Mouse (Mus musculus) lung, postnatal 0 days (tissue): ENCODE measurements around the gene Exoc6. TPM values are rescaled to one million over a fixed set of nuclear protein-coding genes. Genes with fewer than 3 reads are reported as not detected.
A peak's percentile ranks its signal among the peaks of the same experiment; 100 is the strongest.

Experiments used
- ATAC-seq: fragments of 200-750 bp; cut with Nextera tagmentation; 2 replicates; pipeline ENCODE4 v1.8.0; 2017; ENCODE audit warnings: moderate library complexity
- DNase-seq: peaks from one replicate; pipeline ENCODE4 v3.0.0-alpha.2; 2016; ENCODE audit warnings: low spot score
- H3K27ac ChIP-seq: fragments of 300-500 bp; sonication (generic); 2 replicates; pipeline ENCODE4 v1.5.1; 2014; ENCODE audit warnings: antibody characterized with exemption, mild to moderate bottlenecking, low read length, mixed read lengths
- H3K27me3 ChIP-seq: fragments of 300-500 bp; sonication (generic); replicated peaks from 2 replicates; pipeline ENCODE4 v1.6.1; 2014; ENCODE audit warnings: low read length, mixed read lengths; ENCODE audit not compliant: insufficient read depth
- H3K36me3 ChIP-seq: fragments of 300-500 bp; sonication (generic); 2 replicates; pipeline ENCODE4 v1.6.1; 2014; ENCODE audit warnings: low read length, mixed read lengths; ENCODE audit not compliant: insufficient read depth
- H3K4me1 ChIP-seq: fragments of 300-500 bp; sonication (generic); 2 replicates; pipeline ENCODE4 v1.6.1; 2014; ENCODE audit warnings: antibody characterized with exemption, low read depth, low read length, mixed read lengths; ENCODE audit not compliant: insufficient read depth
- H3K4me2 ChIP-seq: fragments of 300-500 bp; sonication (generic); replicated peaks from 2 replicates; pipeline ENCODE4 v1.6.1; 2014; ENCODE audit warnings: low read depth, mild to moderate bottlenecking, low read length, moderate library complexity, mixed read lengths
- H3K4me3 ChIP-seq: fragments of 300-500 bp; sonication (generic); 2 replicates; pipeline ENCODE4 v1.5.1; 2014; ENCODE audit warnings: low read depth, low read length
- H3K9ac ChIP-seq: fragments of 300-500 bp; sonication (generic); replicated peaks from 2 replicates; pipeline ENCODE4 v1.6.1; 2014; ENCODE audit warnings: low read depth, mild to moderate bottlenecking
- H3K9me3 ChIP-seq: fragments of 300-500 bp; sonication (generic); 2 replicates; pipeline ENCODE4 v1.6.1; 2016; ENCODE audit warnings: low read length, mixed read lengths
- CTCF ChIP-seq: IDR thresholded peaks from 2 replicates; pipeline ENCODE4 v1.5.1; 2016; ENCODE audit warnings: antibody characterized with exemption, mild to moderate bottlenecking
- EP300 ChIP-seq: IDR thresholded peaks from 2 replicates; pipeline ENCODE4 v1.6.1; 2016; ENCODE audit warnings: antibody characterized with exemption, mild to moderate bottlenecking, control low read depth
- WGBS: fragments of 180-500 bp; shearing (Covaris S2); extraction: QIAGEN DNeasy Blood & Tissue Kit; methylation state at CpG from one replicate; pipeline ENCODE4 v1.1.7; 2014; 5-methylcytosine and 5-hydroxymethylcytosine counted together
- polyA plus RNA-seq: library from polyadenylated mRNA; unstranded; fragments of >200 nt; fragmentation: Nextera tagmentation; extraction: Ambion mirVana; gene quantifications from 2 replicates; pipeline ENCODE4 v1.2.1, GENCODE M21; 2015

The Exoc6 gene
- polyA plus RNA-seq, 1 experiment from 2014 or later = 11.3 TPM

DNA sequence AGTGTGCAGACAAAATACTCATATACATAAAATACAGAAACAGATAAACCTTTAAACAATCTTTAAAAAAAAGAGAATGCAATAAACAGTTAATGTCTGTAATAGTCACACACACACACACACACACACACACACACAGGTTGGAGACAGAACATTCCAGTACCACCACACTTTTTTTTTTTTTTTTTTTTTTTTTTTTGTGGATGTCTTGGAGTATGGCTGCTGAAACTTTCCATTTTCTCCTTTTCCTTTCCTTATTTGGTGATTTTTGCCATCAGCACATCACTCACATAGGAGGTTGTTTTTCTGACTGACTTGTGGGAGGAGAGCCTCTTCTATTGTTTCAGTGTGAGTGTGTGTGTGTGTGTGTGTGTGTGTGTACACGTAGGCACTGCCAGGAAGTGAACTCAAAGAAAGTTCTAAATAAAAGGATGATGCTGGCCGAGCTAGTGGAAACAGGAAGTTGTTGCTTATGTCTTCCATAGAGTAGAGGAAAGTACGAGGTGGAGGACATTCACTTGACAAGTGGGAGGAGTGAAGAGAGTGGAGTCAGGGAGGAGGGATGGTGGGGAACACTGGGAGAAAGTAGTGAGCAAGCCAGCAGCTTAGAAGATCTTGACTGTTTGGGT is 15.4 kb upstream of the Exoc6 start:
- H3K9me3 ChIP-seq = no peaks in the 10 kb centered on the region
- ATAC-seq (peak; percentile 84), DNase-seq (peak; percentile 78)
- H3K27ac ChIP-seq = no peak overlapping the region
- H3K4me1 ChIP-seq = no peaks in the 10 kb centered on the region; the same call in 1 of the 2 replicates
- 18% methylated on average over 3 of the region's 3 CpGs for WGBS
- no peak overlapping the region for H3K4me3 ChIP-seq
- TF ChIP-seq EP300 = peak; percentile 94
- no peak for TF ChIP-seq CTCF
- H3K36me3 ChIP-seq = no peaks in the 10 kb centered on the region
- H3K27me3 ChIP-seq = no peaks in the 10 kb centered on the region
- no peak overlapping the region for H3K9ac ChIP-seq
- no peak overlapping the region for H3K4me2 ChIP-seq

DNA sequence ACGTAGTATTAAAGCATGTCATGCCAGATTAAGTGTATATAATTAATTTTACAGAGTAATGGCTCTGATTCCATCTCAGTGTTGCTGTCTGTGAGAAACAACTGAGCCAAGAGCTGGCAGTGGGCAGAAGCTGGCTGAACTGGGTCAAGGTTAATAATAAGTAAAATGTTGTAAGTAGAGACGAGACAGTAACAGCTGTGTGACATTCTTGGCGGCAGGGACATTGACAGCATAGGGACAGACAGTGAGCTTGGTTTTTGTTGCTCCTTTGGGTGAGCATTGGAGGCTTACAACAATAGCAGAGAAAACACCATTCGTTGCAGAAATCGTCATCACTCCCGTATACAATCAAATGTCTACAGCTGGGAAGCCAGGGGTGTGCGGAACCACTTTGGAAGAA is 13.8 kb upstream of the Exoc6 start:
- Histone ChIP-seq H3K27me3 (no peaks in the 10 kb centered on the region), H3K9ac (no peak overlapping the region), H3K9me3 (no peaks in the 10 kb centered on the region), H3K4me1 (no peaks in the 10 kb centered on the region; the same call in 1 of the 2 replicates), H3K4me3 (no peak overlapping the region), H3K27ac (no peak overlapping the region), H3K4me2 (no peak overlapping the region), H3K36me3 (no peaks in the 10 kb centered on the region)
- WGBS = 50% methylated on average over 7 of the region's 7 CpGs
- peak; percentile 36 for DNase-seq
- ATAC-seq = peak; percentile 18; the same call in 1 of the 2 replicates
- no peak for TF ChIP-seq EP300

- Histone ChIP-seq H3K4me2 (no peak overlapping the region), H3K36me3 (no peaks in the 10 kb centered on the region), H3K4me1 (no peaks in the 10 kb centered on the region; the same call in 1 of the 2 replicates), H3K9me3 (no peaks in the 10 kb centered on the region), H3K27me3 (no peaks in the 10 kb centered on the region), H3K27ac (no peak overlapping the region), H3K9ac (no peak overlapping the region), H3K4me3 (no peak overlapping the region)
- TF ChIP-seq CTCF (no peak), EP300 (no peak)
- ATAC-seq = no peak
- 53% methylated on average over 1 of the region's 1 CpGs for WGBS
- DNase-seq = no peak
Measured at GRCm38 (mm10) chr19:37537717-37538116, 12.5 kb upstream of the Exoc6 start.

DNA sequence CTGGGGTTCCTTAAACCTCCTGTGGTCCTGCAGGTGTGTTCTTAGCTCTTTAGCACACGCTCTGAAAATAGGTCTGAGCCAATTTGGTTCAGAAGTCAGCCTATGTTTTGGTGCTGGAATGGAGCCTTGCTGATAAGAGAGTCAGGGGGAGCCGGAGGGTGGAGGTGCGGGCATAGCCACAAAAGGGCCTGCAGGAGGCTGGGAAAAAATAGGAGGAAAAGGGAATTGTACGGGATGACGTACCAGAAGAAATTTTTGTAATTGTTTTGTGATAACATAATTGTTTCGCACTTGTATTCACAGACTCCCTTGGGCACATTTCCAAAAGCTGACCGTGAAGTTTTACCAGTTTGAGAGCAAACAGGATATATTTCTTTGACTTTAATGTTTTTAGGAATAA is 10.0 kb upstream of the Exoc6 start:
- no peak overlapping the region for H3K9ac ChIP-seq
- DNase-seq (peak; percentile 70), ATAC-seq (no peak)
- no peak overlapping the region for H3K4me3 ChIP-seq
- no peaks in the 10 kb centered on the region for H3K27me3 ChIP-seq
- no peaks in the 10 kb centered on the region for H3K9me3 ChIP-seq
- H3K36me3 ChIP-seq = no peaks in the 10 kb centered on the region
- H3K4me2 ChIP-seq = no peak overlapping the region
- TF ChIP-seq CTCF (no peak), EP300 (0 out of 2 replicates have a peak, but pooled peaks have one; percentile 46)
- no peaks in the 10 kb centered on the region; the same call in 1 of the 2 replicates for H3K4me1 ChIP-seq
- WGBS = 23% methylated on average over 7 of the region's 7 CpGs
- no peak overlapping the region for H3K27ac ChIP-seq

- peak; percentile 51 for DNase-seq
- no peak; the same call in 1 of the 2 replicates for TF ChIP-seq EP300
- TF ChIP-seq CTCF = peak; percentile 72
- Histone ChIP-seq H3K4me2 (0 out of 2 replicates have a peak overlapping the region, but pooled peaks have one; percentile 3), H3K27me3 (no peaks in the 10 kb centered on the region), H3K4me1 (no peaks in the 10 kb centered on the region; the same call in 1 of the 2 replicates), H3K36me3 (no peaks in the 10 kb centered on the region), H3K9me3 (no peaks in the 10 kb centered on the region), H3K4me3 (no peak overlapping the region), H3K9ac (no peak overlapping the region), H3K27ac (no peak overlapping the region)
- WGBS = 43% methylated on average over 13 of the region's 13 CpGs
- ATAC-seq = peak; percentile 55
Measured at GRCm38 (mm10) chr19:37543537-37544326, 6.5 kb upstream of the Exoc6 start.

GRCm38 (mm10) chr19:37544476-37544875 is 5.7 kb upstream of the Exoc6 start:
- TF ChIP-seq EP300 (no peak), CTCF (no peak)
- ATAC-seq (no peak), DNase-seq (no peak)
- no peak overlapping the region for H3K9ac ChIP-seq
- no peaks in the 10 kb centered on the region for H3K9me3 ChIP-seq
- 71% methylated on average over 9 of the region's 9 CpGs for WGBS
- H3K27ac ChIP-seq = no peak overlapping the region
- H3K4me3 ChIP-seq = no peak overlapping the region
- no peak overlapping the region for H3K4me2 ChIP-seq
- H3K36me3 ChIP-seq = no peaks in the 10 kb centered on the region
- H3K27me3 ChIP-seq = no peaks in the 10 kb centered on the region
- H3K4me1 ChIP-seq = no peaks in the 10 kb centered on the region; the same call in 1 of the 2 replicates
